Mouse (Mus musculus): ENCODE data around the gene Ccdc149.

The Ccdc149 gene

GRCm38 (mm10) chr5:52382837-52383236, 88.5 kb downstream of the Ccdc149 start:
- no peak for DNase-seq (ENCODE audit: low read depth, low spot score)

- no peak for DNase-seq (ENCODE audit: low read depth, low spot score)
These were observed 95.5 kb downstream of the Ccdc149 start for GRCm38 (mm10) chr5:52375847-52376246.

- DNase-seq (ENCODE audit: low read depth, low spot score) = no peak
These were observed 100.4 kb downstream of the Ccdc149 start for GRCm38 (mm10) chr5:52370901-52371300.

- no peak for DNase-seq (ENCODE audit: low read depth, low spot score)
These were observed 103.2 kb downstream of the Ccdc149 start for GRCm38 (mm10) chr5:52367866-52368840.

GRCm38 (mm10) chr5:52366661-52367060, 104.7 kb downstream of the Ccdc149 start:
- no peak for DNase-seq (ENCODE audit: low read depth, low spot score)

GRCm38 (mm10) chr5:52365930-52366329, 105.4 kb downstream of the Ccdc149 start:
- peak; percentile 56 for DNase-seq (ENCODE audit: low read depth, low spot score)

- no peak for DNase-seq (ENCODE audit: low read depth, low spot score)
These were observed 106.8 kb downstream of the Ccdc149 start for GRCm38 (mm10) chr5:52364521-52364920.

GRCm38 (mm10) chr5:52363468-52364150, 107.7 kb downstream of the Ccdc149 start, which contains the start of gene Sod3:
TSS of gene Sod3 (plus strand) at chr5:52363791.
- no peak for DNase-seq (ENCODE audit: low read depth, low spot score)

- DNase-seq (ENCODE audit: low read depth, low spot score) = no peak
These were observed 108.4 kb downstream of the Ccdc149 start for GRCm38 (mm10) chr5:52362776-52363467.

- DNase-seq (ENCODE audit: low read depth, low spot score) = no peak
These were observed 110.9 kb downstream of the Ccdc149 start for GRCm38 (mm10) chr5:52360286-52361049.

GRCm38 (mm10) chr5:52358120-52358519, 113.2 kb downstream of the Ccdc149 start:
- DNase-seq (ENCODE audit: low read depth, low spot score) = no peak

- DNase-seq (ENCODE audit: low read depth, low spot score) = no peak
These were observed 114.1 kb downstream of the Ccdc149 start for GRCm38 (mm10) chr5:52357175-52357754.

GRCm38 (mm10) chr5:52355612-52356011, 115.7 kb downstream of the Ccdc149 start:
- DNase-seq (ENCODE audit: low read depth, low spot score) = no peak

- no peak for DNase-seq (ENCODE audit: low read depth, low spot score)
These were observed 116.9 kb downstream of the Ccdc149 start for GRCm38 (mm10) chr5:52354441-52354840.

GRCm38 (mm10) chr5:52352730-52353129, 118.6 kb downstream of the Ccdc149 start:
- DNase-seq (ENCODE audit: low read depth, low spot score) = no peak

- DNase-seq (ENCODE audit: low read depth, low spot score) = no peak
These were observed 119.8 kb downstream of the Ccdc149 start for GRCm38 (mm10) chr5:52351561-52351960.

GRCm38 (mm10) chr5:52350451-52350850, 120.9 kb downstream of the Ccdc149 start:
- no peak for DNase-seq (ENCODE audit: low read depth, low spot score)

GRCm38 (mm10) chr5:52346890-52347289, 124.4 kb downstream of the Ccdc149 start:
- no peak for DNase-seq (ENCODE audit: low read depth, low spot score)

GRCm38 (mm10) chr5:52339134-52339533, 132.2 kb downstream of the Ccdc149 start:
- no peak for DNase-seq (ENCODE audit: low read depth, low spot score)

- DNase-seq (ENCODE audit: low read depth, low spot score) = no peak
These were observed 135.7 kb downstream of the Ccdc149 start for GRCm38 (mm10) chr5:52335590-52335989.

- no peak for DNase-seq (ENCODE audit: low read depth, low spot score)
These were observed 139.2 kb downstream of the Ccdc149 start for GRCm38 (mm10) chr5:52332120-52332519.
